Mouse (Mus musculus) G1E-ER4 (cell line): Measurements from ENCODE around the gene Ercc1. TPM values are rescaled to one million over a fixed set of nuclear protein-coding genes. Genes with fewer than 3 reads are reported as not detected.

ENCODE experiments used
- GATA1 ChIP-seq: IDR thresholded peaks from one replicate; pipeline ENCODE4 v1.8.0; 2012; ENCODE audit warnings: low read length, inconsistent platforms
- polyA plus RNA-seq: library from polyadenylated mRNA; stranded (reverse); fragments of >175 nt; gene quantifications from 2 replicates; pipeline ENCODE4 v1.2.3, GENCODE M21; 2012

Gene Ercc1
- polyA plus RNA-seq, 1 experiment, result 133 TPM

DNA sequence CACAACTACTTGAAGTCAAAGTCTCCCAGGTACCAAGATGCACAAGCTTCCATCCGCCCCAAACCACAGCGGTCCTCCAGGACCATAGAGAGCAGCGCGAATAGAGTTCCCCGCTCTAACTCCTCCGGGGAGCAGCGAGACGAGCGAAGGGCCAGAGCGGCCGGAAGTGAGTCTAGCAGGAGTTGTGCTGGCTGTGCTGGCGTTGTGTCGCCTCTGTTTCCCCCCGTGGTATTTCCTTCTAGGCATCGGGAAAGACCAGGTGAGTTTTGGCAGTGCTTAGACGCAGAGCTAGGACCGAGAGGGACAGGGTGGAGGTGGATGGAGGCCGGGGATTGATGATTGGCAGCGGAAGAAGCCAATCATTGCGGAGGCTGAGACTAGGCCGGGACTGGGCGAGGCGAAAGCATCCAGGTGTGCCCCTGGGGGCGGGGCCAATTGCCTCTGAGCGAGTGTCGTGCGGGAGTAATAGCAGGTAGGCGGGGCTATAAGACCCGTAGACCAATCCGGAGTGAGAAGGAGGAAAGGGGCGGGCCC, 427 bp downstream of the Ercc1 start:
- TF ChIP-seq GATA1, result no peak

DNA sequence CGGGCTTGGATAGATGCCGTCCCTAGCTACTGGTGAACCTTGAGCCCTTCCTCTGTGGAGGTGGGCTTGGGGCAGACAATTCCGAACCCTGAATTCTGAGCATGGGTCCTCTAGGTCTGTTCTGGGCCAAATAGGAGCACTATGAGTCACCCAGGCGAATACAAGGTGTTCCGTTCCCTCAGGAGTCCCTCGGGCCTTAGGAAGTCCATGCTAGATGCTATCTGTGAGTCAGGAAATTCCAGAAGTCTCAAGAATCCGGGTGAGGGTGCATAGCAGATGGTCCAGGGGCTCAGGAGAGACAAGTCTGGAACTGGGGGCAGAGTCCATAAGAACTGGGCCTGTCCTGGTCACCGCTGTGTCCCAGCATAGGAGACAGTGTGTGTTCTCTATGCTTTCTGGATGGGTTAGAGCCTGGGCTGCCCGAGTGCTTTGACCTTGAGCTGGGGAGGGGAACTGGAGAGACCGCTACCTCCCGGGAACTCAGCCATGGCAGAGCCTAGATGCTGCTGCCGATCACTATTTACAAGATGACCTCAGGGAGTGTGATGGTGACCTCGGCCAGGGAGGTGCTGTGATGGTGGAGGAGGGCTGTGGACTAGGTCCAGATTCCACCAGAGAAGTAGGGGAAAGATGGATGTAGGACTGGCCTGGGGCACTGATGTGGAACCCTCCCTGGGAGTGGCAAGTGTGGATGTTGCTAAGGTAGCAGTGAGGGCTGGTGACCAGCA, 4.8 kb downstream of the Ercc1 start:
- TF ChIP-seq GATA1, result no peak

DNA sequence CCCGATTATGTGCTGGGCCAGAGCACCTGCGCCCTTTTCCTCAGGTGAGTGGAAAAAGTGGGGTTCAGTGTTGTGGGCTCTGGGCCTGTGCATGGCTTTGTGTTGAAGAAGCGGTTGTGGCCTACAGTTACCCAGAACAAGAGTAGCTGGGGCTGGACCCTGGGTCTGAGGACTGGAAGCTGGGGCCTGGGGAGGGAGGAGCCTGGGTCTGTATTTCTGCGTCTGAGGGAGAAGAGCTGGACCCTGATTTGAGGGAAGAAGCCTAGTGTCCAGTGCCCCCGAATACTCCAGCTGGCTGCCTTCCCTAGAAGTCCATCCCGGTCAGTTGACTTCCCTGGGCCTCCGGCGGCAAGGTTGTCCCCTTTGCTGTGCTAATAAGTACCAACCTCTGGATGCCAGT, 5.6 kb downstream of the Ercc1 start:
- no peak for TF ChIP-seq GATA1

DNA sequence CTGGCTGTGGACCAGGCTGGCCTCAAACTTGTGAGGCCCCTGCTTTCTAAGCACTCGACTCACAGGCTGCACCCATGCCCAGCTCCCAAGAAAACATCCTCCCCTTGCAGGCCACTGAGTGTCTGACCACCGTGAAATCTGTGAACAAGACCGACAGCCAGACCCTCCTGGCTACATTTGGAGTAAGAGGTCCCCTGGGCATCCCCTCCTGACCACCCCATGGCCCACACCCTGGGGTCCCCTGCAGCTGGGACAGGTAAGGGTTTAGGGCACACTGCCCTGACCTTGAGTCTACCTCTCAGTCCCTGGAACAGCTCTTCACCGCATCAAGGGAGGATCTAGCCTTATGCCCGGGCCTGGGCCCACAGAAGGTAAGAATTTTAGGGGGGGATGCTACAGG, 10.4 kb downstream of the Ercc1 start:
- no peak for TF ChIP-seq GATA1

DNA sequence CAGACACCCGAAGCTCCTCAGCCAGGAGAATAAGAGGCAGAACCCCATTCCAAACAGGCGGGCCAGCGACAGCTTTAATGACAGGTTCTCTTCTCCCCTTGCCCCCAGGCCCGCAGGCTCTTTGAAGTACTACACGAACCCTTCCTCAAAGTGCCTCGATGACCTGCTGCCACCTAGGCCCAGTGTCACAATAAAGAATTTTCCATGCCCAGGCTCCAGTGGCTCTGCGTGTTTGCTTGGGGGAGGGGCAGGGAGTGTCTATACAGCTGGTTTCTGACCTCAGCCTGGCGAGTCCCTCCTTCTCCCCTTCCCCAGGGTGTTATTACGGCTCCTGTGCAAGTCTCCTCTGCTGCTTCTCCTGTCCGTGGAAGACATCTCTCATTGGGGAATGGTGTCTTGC, 11.7 kb downstream of the Ercc1 start:
- TF ChIP-seq GATA1, result no peak

DNA sequence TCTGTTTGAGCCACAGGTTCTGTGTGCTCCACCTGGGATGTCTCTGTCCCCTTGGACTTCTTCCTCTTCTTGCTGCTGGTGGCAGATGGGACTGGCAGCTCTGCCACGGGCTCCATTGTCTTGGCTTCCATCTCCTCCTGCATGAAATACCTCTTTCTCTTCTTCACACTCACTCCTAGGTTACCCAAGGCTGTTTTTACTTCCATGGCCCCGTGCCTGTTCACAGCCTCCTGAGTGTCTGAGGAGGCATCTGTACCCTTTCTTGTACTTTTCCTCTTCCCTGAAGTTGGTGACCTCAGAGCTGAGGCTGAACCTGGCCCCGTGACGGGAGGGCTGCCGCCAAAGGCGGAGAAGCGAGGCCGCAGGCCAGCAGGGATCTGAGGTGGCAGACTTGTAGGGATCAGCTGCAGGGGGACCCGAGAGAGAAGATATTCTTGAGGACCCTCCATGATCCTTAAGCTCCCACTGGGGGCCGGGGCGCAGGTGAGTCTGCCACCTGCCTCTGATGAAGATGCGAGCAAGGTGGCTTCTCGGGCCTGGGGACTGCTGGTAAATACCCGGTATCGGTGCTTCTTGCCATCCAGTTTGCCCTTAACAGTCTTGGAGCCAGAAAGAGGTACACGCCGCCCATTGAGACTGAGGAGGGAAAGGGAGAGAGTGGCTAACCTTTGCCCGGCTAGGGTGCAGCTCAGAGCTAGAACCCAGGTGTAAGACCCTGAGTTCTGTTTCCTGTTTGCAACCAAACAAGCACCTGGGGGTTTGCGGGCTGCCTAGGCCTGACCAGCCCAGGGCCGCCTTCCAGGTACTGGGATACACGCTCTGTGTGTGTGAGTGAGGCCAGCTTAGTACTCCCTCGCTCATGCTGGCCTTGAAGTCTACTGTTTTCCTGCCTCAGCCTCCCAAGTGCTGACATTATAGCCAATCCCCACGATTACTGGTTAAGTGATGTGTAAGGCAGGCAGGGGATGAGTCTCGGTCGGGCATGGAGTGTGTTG, 13.1 kb downstream of the Ercc1 start:
- no peak for TF ChIP-seq GATA1

DNA sequence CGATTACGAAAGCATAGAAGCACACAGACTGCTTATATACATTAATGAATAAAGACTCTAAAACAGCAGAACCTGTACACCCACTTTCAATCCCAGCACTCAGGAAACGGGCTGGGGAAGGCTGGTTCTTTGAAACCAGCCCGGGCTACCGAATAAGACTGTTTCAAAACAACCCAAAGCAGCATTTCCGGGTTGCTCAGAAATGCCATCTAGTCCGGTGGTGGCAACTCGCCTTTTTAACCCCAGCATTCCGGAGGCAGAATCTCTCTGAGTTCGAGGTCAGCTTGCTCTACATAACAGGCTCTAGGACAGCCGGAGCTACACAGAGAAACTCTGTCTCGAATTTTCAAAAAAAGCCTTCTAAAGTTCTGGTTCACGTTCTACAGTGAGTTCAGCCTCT, 14.1 kb downstream of the Ercc1 start:
- TF ChIP-seq GATA1, result no peak

DNA sequence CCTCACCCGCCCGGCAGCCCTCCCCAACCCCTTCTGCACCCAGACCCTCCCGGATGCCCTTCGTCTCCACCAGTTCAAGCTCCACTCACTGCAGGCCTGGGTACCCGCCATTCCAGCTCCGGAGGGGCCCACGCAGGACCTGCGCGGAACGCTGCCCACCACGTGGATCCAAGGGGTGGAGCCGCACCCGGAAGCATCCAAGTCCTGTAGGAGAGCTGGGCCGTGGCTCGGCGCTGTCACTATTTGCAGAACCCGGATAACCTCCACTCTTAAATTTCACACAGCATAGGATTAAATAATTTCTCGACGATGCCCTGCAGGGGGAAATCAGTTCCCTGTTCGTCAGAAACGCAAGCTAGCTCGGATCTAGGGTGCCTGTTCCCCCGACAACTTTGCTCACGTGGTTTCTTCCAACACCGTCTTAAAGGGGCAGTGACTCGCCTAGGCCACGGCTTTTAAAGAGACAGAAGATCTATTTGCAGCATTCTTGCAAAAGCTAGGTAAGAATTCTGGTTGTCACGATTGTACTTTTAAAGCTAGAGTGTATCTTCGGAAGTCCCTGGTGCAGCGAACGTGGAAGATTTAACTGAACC, 14.8 kb downstream of the Ercc1 start, which contains the start of the genes Cd3eap and Ppp1r13l:
Cd3eap (minus strand) TSS at position 185 of the 593 bp plus-strand sequence.
Ppp1r13l (plus strand) TSS at position 451 of the 593 bp plus-strand sequence.
- no peak for TF ChIP-seq GATA1

DNA sequence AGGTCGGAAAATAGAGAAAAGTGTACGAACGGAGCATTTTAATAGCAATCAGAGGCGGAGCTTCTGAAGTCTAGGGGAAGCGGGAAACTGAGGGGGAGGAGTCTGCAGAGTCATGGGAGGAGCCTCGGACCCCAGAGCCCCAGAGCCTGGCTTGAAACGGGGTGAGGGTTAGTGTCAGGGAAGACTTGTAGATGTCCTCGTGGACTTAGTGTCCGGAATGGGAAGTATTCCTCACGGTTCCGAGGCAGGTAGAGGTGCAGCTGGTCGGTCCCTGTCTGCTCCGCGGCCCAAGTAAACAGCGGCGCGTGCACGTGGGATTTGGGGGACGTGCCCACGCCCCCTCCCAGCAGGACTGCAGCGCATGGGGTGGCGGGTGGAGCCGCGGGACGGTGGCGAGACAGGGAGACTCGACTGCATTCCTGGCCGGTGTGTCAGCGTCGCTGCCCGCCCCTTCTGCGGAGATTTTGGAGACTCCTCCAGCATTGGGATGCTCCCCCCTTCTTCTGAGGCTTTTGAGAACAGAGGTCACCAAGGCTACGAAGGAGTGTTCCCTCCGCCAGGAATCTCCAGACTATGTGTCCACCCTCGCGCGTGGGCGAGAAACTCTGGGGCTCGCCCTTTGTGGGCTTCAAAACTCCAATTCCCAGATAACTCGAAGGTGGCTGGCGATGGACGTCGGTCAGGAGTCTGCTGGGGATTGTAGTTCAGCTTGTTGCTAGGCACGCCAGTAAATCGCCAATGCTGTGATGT, 15.5 kb downstream of the Ercc1 start:
- TF ChIP-seq GATA1, result no peak

DNA sequence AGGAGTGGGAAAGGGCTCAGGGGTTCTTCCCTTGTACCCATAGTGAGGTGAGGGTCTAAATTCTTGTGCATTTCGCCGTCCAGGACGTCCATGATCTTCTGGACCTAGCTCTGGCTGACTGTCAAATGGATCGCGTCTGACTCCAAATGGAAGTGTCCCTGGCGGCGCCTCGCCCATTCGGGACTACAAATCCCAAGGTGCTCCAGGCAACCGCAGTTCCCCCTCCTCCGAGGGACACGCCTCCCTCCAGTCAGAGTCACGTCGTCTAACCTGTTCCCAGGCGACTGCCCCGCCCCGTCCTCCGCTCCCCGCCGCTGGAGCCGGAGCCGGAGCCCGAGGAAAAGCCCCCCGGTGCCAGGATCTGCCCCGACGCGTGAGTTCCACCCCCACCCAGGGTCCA, 16.4 kb downstream of the Ercc1 start:
- no peak for TF ChIP-seq GATA1

DNA sequence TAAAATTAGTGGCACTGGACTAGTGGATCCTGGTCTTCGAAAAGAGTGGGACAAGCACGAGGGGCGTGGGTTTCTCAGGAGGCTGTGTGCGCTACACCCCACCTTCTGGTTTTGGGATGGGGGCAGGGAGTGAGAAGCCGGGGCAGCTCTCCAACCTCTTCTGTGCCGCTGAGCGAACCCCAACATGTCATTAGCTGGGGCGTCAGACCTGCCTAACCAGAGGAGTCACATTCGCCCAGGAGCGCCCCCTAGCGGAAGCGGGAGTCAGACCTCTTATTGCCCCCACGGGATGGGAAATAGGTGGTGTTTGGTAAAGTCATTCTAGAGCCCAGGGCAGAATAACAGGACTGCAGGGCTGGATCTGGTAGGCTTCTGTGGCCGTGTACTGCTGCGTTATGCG, 17.1 kb downstream of the Ercc1 start:
- no peak for TF ChIP-seq GATA1

DNA sequence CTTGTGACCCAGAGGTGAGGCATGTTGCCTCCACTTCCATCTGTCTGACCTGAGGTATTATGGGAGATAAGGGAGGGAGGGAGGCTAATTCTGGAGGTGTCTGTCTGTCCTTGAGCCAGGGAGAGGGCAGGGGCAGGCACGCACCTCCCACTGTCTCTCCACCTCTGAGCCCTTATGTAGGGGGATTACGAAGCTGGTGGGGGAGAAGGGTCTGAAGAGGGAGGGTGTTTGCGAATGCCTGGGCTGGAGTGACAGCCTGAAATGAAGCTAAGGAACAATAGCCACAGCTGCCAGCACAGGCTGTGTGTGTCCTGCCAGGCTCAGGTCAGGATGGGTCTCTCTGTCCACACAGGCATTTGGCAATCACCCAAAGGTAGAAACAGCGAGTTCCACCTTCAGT, 17.7 kb downstream of the Ercc1 start:
- no peak for TF ChIP-seq GATA1

DNA sequence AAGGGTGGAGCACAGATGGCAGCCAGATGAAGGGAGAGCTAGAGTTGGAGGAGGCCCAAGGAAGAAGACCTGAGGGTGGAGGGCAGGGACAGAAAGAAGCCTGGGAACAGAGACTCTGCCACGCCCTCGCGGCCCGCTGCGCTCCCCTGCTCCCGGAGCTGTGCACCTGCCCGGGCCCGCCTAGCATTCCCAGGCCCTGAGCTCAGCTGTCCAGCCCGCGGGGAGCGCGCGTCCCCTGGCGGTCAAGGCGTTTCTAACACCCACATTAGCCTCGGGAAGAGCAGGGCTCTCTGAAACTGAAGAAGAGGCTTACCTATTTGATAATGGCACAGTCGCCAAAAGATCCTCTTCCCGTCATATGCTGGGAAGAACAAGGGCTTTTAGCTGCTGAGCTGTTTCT, 19.3 kb downstream of the Ercc1 start:
- TF ChIP-seq GATA1, result no peak

DNA sequence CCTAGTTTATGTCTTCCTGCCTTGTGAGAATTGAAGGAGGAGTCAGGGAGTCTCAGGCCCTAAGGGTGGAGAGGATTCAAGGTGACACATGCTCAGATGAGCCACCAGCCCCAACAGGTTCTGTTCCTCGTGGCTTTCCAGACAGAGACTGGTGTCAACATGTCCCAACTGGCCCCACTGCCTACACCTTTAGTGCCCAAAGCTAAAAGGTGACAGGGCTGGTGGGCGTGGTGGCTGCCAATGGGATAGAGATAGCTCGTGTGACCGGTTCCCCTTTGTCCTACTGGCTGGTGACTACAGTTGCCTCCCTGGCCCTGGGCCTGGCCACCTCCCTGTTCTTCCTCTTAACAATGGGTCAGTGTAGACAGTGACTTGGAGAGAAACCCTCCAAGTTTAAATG, 20.8 kb downstream of the Ercc1 start:
- no peak for TF ChIP-seq GATA1

DNA sequence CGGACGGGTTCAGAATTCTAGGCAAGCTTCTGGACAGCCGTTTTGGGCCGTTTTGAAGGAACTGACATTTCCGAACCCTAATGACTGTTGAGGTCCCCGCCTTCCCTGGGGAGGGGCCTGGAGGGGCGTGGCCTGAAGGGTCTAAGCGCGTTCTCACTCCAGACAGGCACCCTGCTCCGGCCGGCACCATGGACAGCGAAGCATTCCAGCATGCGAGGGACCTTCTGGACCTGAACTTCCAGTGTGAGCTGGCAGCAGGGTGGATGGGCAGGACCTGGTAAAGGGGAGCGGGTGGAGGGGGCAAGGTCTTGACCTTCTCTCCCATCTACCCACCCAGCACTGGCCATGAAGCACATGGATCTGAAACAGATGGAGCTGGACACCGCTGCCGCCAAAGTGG, 23.8 kb downstream of the Ercc1 start:
- no peak for TF ChIP-seq GATA1
